Mouse (Mus musculus) left cerebral cortex, postnatal 25 days (tissue): ENCODE measurements at regions not wholly inside any gene's neighbourhood (a gene's known extent, or its start where the extent isn't known, plus 50 kb on each side); places are given as distances from the start of the nearest gene placed in this dataset.

Source experiments
- DNase-seq, 2 experiments: peaks; one replicate each; pipeline ENCODE4 v3.0.0; 2022; ENCODE audit warnings: low spot score in 2 of 2, mixed read lengths in 1 of 2
- intact Hi-C: fragments of 180-260 bp; cut with DNase I; formaldehyde crosslinking; loops from one replicate; pipeline ENCODE4 v1.15.1; 2025

- peak; percentile 45 to 87 for DNase-seq
- intact Hi-C loops = no loop called here
These were observed 151.3 kb upstream of the Plxna4 start for GRCm38 (mm10) chr6:32739162-32739745.

- intact Hi-C loops = no loop called here
- DNase-seq = no peak
These were observed 140.7 kb upstream of the Plxna4 start for GRCm38 (mm10) chr6:32728706-32729105.

- DNase-seq = no peak
- intact Hi-C loops = no loop called here
These were observed 138.6 kb upstream of the Plxna4 start for GRCm38 (mm10) chr6:32726571-32726970.

GRCm38 (mm10) chr6:32717860-32718259 lies 129.9 kb upstream of the Plxna4 start:
- no peak for DNase-seq
- intact Hi-C loops = loop anchor here (5.0 kb wide), 1 partner anchor 76 kb away; no protein-coding TSS in a partner anchor

- intact Hi-C loops = loop anchor here (5.0 kb wide), 1 partner anchor 73 kb away; no protein-coding TSS in a partner anchor
- peak in 1 of 2 experiments; percentile 83 for DNase-seq
These were observed 127.1 kb upstream of the Plxna4 start for GRCm38 (mm10) chr6:32715137-32715536.

GRCm38 (mm10) chr6:32710208-32710607 lies 122.2 kb upstream of the Plxna4 start:
- intact Hi-C loops = loop anchor here (5.0 kb wide), 1 partner anchor 103 kb away; no protein-coding TSS in a partner anchor
- no peak for DNase-seq

GRCm38 (mm10) chr6:32709566-32709965 lies 121.6 kb upstream of the Plxna4 start:
- no peak for DNase-seq
- intact Hi-C loops = no loop called here

- no peak for DNase-seq
- intact Hi-C loops = no loop called here
These were observed 119.4 kb upstream of the Plxna4 start for GRCm38 (mm10) chr6:32707417-32707816.

- intact Hi-C loops = no loop called here
- no peak for DNase-seq
These were observed 118.4 kb upstream of the Plxna4 start for GRCm38 (mm10) chr6:32706376-32706775.

GRCm38 (mm10) chr6:32703466-32703865 lies 115.5 kb upstream of the Plxna4 start:
- no peak for DNase-seq
- intact Hi-C loops = loop anchor here (5.0 kb wide), 1 partner anchor 101 kb away; no protein-coding TSS in a partner anchor

- peak in 1 of 2 experiments; percentile 41 for DNase-seq
- intact Hi-C loops = loop anchor here (5.0 kb wide), 1 partner anchor 100 kb away; no protein-coding TSS in a partner anchor
These were observed 114.3 kb upstream of the Plxna4 start for GRCm38 (mm10) chr6:32702245-32702791.

GRCm38 (mm10) chr6:32699811-32700210 lies 111.8 kb upstream of the Plxna4 start:
- DNase-seq = peak in 1 of 2 experiments; percentile 40
- intact Hi-C loops = loop anchor here (5.0 kb wide), 1 partner anchor 98 kb away; no protein-coding TSS in a partner anchor

GRCm38 (mm10) chr6:32697771-32698270 lies 109.8 kb upstream of the Plxna4 start:
- intact Hi-C loops = no loop called here
- DNase-seq = no peak

- DNase-seq = peak in 1 of 2 experiments; percentile 59
- intact Hi-C loops = no loop called here
These were observed 108.0 kb upstream of the Plxna4 start for GRCm38 (mm10) chr6:32696037-32696436.

- intact Hi-C loops = no loop called here
- no peak for DNase-seq
These were observed 84.6 kb upstream of the Plxna4 start for GRCm38 (mm10) chr6:32672552-32672951.

- no peak for DNase-seq
- intact Hi-C loops = no loop called here
These were observed 71.8 kb upstream of the Plxna4 start for GRCm38 (mm10) chr6:32659743-32660142.

- intact Hi-C loops = no loop called here
- DNase-seq = no peak
These were observed 69.4 kb upstream of the Plxna4 start for GRCm38 (mm10) chr6:32657378-32657777.

GRCm38 (mm10) chr6:32654188-32654587 lies 66.2 kb upstream of the Plxna4 start:
- intact Hi-C loops = no loop called here
- no peak for DNase-seq

GRCm38 (mm10) chr6:32644016-32644415 lies 56.0 kb upstream of the Plxna4 start:
- intact Hi-C loops = loop anchor here (5.0 kb wide), 1 partner anchor 73 kb away; no protein-coding TSS in a partner anchor
- DNase-seq = peak in 1 of 2 experiments; percentile 59

- peak; percentile 26 to 90 for DNase-seq
- intact Hi-C loops = loop anchor here (2.0 to 10.0 kb wide), 2 partner anchors 34 to 146 kb away; no protein-coding TSS in a partner anchor
These were observed 50.9 kb upstream of the Plxna4 start for GRCm38 (mm10) chr6:32638843-32639242.
